Mouse (Mus musculus) cortical plate, adult 2 months (tissue): ENCODE results near the gene Rack1. TPM values are rescaled to one million over a fixed set of nuclear protein-coding genes. Genes with fewer than 3 reads are reported as not detected.
A peak's percentile ranks its signal among the peaks of the same experiment; 100 is the strongest.
"Not testable (repeated sequence)": the region's sequence is repeated elsewhere in the genome, so short reads cannot be mapped to it uniquely, and the experiment has no call there.

Experiments used
- H3K27ac ChIP-seq: fragments of 200-500 bp; 2 replicates; pipeline ENCODE4 v1.5.1; 2012; ENCODE audit warnings: low read length, control low read depth, inconsistent platforms; ENCODE audit not compliant: insufficient read depth
- H3K4me1 ChIP-seq: fragments of 200-500 bp; 2 replicates; pipeline ENCODE4 v1.6.1; 2011; ENCODE audit warnings: low read length; ENCODE audit not compliant: control insufficient read depth, insufficient read depth
- H3K4me3 ChIP-seq: fragments of 200-500 bp; 2 replicates; pipeline ENCODE4 v1.5.1; 2011; ENCODE audit warnings: mild to moderate bottlenecking, low read length, control low read depth; ENCODE audit not compliant: insufficient read depth
- CTCF ChIP-seq: fragments of 200-500 bp; IDR thresholded peaks from 2 replicates; pipeline ENCODE4 v1.5.1; 2011; ENCODE audit warnings: mild to moderate bottlenecking, control low read depth, low read length; ENCODE audit not compliant: insufficient read depth; ENCODE audit errors: extremely low read depth
- POLR2A ChIP-seq: fragments of 200-500 bp; IDR thresholded peaks from 2 replicates; pipeline ENCODE4 v1.6.1; 2011; ENCODE audit warnings: mild to moderate bottlenecking, low read length, control low read depth; ENCODE audit not compliant: insufficient read depth; ENCODE audit errors: extremely low read depth
- polyA plus RNA-seq: library from polyadenylated mRNA; depleted of rRNA; stranded (reverse); fragments of >200 nt; gene quantifications from 2 replicates; pipeline ENCODE4 v1.2.3, GENCODE M21; 2012; rRNA removed

The Rack1 gene
- polyA plus RNA-seq: 447 and 464 TPM in 2 replicates

GRCm38 (mm10) chr11:48799921-48800701, at the start of gene Rack1:
TSS of gene Rack1 (plus strand) at chr11:48800332.
- Histone ChIP-seq H3K4me3 (peak within 1 kb of the TSS; percentile 52), H3K27ac (peak within 1 kb of the TSS; percentile 62), H3K4me1 (peaks cover 3% of the 10 kb centered on the region; the same call in 1 of the 2 replicates)
- TF ChIP-seq POLR2A (peak; percentile 65), CTCF (no peak)

DNA sequence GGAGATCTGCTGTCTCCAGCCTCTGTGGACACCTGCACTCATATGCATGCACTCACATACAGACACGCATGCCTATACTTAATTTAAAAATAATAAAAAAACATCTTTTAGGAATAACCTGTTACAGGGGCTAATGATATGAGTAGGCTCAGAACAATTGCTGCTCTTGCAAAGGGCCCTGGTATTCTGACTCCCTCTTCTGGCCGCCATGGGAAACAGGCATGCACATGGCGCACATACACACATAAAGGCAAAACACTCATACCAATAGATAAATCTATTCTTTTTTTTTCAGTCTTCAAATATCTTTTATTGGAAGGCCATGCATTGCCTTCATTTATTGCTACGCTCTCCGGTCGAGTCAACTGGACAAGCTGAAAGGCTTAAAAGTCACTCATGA, 49.7 kb upstream of the Rack1 start:
- no peak overlapping the region for H3K27ac ChIP-seq
- no peaks in the 10 kb centered on the region for H3K4me1 ChIP-seq
- no peak overlapping the region for H3K4me3 ChIP-seq
- no peak for TF ChIP-seq CTCF
- no peak for TF ChIP-seq POLR2A

GRCm38 (mm10) chr11:48753534-48753933, 46.6 kb upstream of the Rack1 start:
- not testable (repeated sequence) for H3K4me3 ChIP-seq, H3K4me1 ChIP-seq, H3K27ac ChIP-seq

DNA sequence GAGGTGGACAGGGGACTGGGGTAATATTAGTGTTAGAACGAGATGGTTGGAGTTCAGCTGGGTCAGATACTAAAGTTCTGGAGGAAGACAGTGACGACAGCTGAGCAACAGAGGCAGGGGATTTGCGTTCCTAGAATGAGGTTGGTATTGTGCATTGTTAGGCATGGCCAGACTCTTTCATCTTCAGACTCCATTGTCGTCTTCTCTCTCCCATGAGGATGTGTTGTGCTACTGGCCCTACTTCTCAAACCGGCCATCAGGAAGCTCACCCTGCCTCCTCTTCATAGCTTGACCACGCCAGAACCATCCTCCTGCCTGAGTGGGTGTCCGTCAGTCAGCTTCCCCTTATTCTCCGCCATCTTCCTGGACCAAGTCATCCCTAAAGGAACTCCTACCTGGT, 41.1 kb upstream of the Rack1 start:
- H3K27ac ChIP-seq: no peak overlapping the region
- no peak overlapping the region for H3K4me3 ChIP-seq
- no peak for TF ChIP-seq CTCF
- TF ChIP-seq POLR2A: no peak
- H3K4me1 ChIP-seq: no peaks in the 10 kb centered on the region

DNA sequence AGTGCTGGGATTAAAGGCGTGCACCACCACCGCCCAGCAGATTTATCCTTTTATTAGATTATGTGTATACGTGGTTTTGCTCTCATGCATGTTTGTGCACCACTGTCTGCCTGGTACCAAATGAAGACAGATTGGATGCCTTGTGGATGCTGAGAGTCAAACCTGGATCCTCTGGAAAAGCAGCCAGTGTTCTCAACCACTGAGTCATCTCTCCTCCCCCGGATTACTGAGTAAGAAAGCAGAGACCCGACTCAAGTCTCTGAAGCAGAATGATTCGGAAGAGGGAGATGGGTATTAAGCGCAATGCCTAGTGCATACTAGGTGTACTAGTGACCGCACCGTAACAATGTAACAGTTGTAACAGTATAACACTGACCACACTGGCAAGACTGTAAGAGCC, 36.0 kb upstream of the Rack1 start:
- no peak for TF ChIP-seq CTCF
- no peak for TF ChIP-seq POLR2A
- H3K4me3 ChIP-seq: no peak overlapping the region
- H3K27ac ChIP-seq: no peak overlapping the region
- H3K4me1 ChIP-seq: no peaks in the 10 kb centered on the region; the same call in 1 of the 2 replicates

DNA sequence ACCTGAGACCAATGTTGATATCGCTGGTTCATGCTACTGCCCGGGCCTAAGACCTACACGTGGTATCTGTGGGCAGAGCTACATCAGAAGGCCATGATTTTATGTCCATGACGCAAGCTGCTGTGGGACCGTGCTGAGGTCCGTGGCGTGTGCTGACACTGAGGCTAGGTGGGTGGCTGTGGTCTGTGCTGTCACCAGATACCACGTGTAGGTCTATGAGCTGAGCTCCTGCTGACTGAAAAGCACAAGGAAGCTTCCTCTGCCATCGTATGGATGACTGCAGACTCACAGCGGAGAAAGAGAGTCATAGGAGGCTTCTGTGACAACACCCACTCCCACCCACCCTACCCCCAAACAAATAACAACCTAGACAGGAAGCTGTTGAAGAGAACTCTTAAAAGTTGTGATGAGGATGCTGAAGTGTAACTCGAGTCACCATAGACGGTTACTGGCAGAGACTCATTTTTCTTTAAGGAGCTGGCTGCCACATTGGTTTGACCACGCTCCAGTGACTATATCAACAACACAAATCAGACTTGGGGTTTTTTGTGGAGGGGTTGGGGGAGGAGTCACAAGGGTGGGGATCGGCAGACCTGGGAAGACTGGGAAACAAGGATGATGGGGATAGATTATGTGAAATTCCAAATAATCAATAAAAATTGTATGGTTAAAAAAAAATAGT, 32.8 kb upstream of the Rack1 start:
- Histone ChIP-seq H3K27ac (no peak overlapping the region), H3K4me3 (no peak overlapping the region), H3K4me1 (no peaks in the 10 kb centered on the region; the same call in 1 of the 2 replicates)
- no peak for TF ChIP-seq POLR2A
- TF ChIP-seq CTCF: no peak

GRCm38 (mm10) chr11:48771691-48772090, 28.4 kb upstream of the Rack1 start:
- Histone ChIP-seq H3K4me3 (no peak overlapping the region), H3K27ac (no peak overlapping the region), H3K4me1 (no peaks in the 10 kb centered on the region)
- TF ChIP-seq POLR2A (no peak), CTCF (peak; percentile 65)

DNA sequence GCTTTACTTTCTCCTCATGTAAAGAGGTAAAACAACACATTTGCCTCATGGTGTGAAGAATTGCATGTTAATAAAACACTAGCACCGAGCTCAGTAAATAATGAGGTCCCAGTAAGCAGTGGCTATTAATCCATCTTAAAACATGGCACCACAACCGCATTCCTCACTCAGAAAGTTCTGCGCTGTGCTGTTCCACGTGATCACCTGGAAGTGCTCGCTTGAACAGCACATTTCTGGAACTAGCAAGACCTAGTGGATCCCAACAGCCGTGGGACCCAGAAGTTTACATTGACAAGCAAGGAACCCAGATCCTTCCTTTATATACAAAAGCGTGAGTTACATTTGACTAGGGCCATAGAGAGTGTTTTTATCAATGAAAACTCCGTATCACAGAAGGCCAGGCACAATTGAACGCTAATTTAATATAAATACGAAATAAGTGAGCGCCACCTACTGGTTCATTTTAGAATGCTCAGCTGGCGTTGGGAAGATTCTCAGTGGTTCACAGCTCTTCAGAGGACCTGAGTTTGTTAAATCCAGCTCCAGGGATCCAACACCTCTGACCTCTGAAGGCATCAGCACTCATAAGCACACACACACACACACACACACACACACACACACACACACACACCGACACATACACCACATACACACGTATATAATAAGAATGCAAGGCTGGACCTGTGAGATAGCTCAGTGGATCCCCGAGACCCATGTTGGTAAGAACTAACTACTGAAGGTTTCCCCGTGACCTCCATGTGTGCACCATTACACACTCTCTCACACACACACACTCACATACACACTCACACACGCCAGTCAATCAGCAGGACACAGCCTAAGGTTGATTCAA, 25.5 kb upstream of the Rack1 start:
- no peak for TF ChIP-seq POLR2A
- peak; percentile 34; the same call in 1 of the 2 replicates for TF ChIP-seq CTCF
- Histone ChIP-seq H3K4me3 (no peak overlapping the region), H3K4me1 (no peaks in the 10 kb centered on the region), H3K27ac (no peak overlapping the region)

GRCm38 (mm10) chr11:48775483-48775882, 24.6 kb upstream of the Rack1 start:
- TF ChIP-seq POLR2A: no peak
- peak; percentile 57 for TF ChIP-seq CTCF

More at GRCm38 (mm10) chr11:48775483-48775882, 24.6 kb upstream of the Rack1 start:
- H3K4me3 ChIP-seq: no peak overlapping the region
- no peaks in the 10 kb centered on the region for H3K4me1 ChIP-seq
- H3K27ac ChIP-seq: no peak overlapping the region
